Mouse (Mus musculus) MEL (cell line): ENCODE measurements around the gene 1700122O11Rik. TPM values are rescaled to one million over a fixed set of nuclear protein-coding genes. Genes with fewer than 3 reads are reported as not detected.

Source experiments
- DNase-seq: peaks from one replicate; pipeline ENCODE4 v3.0.0; 2011; ENCODE audit warnings: low read depth, low spot score
- H3K27ac ChIP-seq: 2 replicates; pipeline ENCODE4 v1.5.1; 2012; ENCODE audit warnings: low read depth, mild to moderate bottlenecking, control low read depth, low read length, moderate library complexity; ENCODE audit not compliant: control insufficient read depth
- H3K27me3 ChIP-seq, 2 experiments: fragments of 150-350 bp in 1 of 2; sonication (generic) in 1 of 2; 2 replicates each; pipeline ENCODE4 v1.6.1; 2012; ENCODE audit warnings: low read length in 2 of 2, mild to moderate bottlenecking in 2 of 2, improper control_type of control experiment in 1 of 2, moderate library complexity in 1 of 2; ENCODE audit not compliant: insufficient read depth in 2 of 2, control insufficient read depth in 1 of 2
- H3K36me3 ChIP-seq, 2 experiments: 2 replicates each; pipeline ENCODE4 v1.6.1; 2012 to 2014; ENCODE audit warnings: low read length in 2 of 2, improper control_type of control experiment in 1 of 2, inconsistent platforms in 1 of 2, mild to moderate bottlenecking in 1 of 2; ENCODE audit not compliant: insufficient read depth in 2 of 2, control insufficient read depth in 1 of 2
- H3K4me1 ChIP-seq, 2 experiments: fragments of 150-350 bp in 1 of 2; sonication (generic) in 1 of 2; 2 replicates each; pipeline ENCODE4 v1.6.1; 2012; ENCODE audit warnings: low read length in 2 of 2, improper control_type of control experiment in 1 of 2, mild to moderate bottlenecking in 1 of 2; ENCODE audit not compliant: insufficient read depth in 2 of 2, control insufficient read depth in 1 of 2
- H3K4me3 ChIP-seq, 2 experiments: fragments of 150-350 bp in 1 of 2; sonication (generic) in 1 of 2; 2 replicates each; pipeline ENCODE4 v1.5.1; 2012; ENCODE audit warnings: low read depth in 2 of 2, low read length in 2 of 2, mild to moderate bottlenecking in 2 of 2, moderate library complexity in 2 of 2, control low read depth in 1 of 2, improper control_type of control experiment in 1 of 2; ENCODE audit not compliant: control insufficient read depth in 1 of 2, insufficient read depth in 1 of 2
- H3K79me2 ChIP-seq: 2 replicates; pipeline ENCODE4 v1.6.1; 2012; ENCODE audit warnings: mild to moderate bottlenecking, low read length, moderate library complexity; ENCODE audit not compliant: control insufficient read depth, poor library complexity, insufficient read depth
- H3K9ac ChIP-seq: 2 replicates; pipeline ENCODE4 v1.6.1; 2012; ENCODE audit warnings: low read depth, mild to moderate bottlenecking, control low read depth, low read length, moderate library complexity; ENCODE audit not compliant: control insufficient read depth, poor library complexity, severe bottlenecking
- H3K9me3 ChIP-seq: fragments of 150-350 bp; sonication (generic); replicated peaks from 2 replicates; pipeline ENCODE4 v1.6.1; 2012; ENCODE audit warnings: mild to moderate bottlenecking, low read length, improper control_type of control experiment, moderate library complexity; ENCODE audit not compliant: insufficient read depth
- CHD2 ChIP-seq: IDR thresholded peaks from 2 replicates; pipeline ENCODE4 v1.6.1; 2011; ENCODE audit warnings: low read length, improper control_type of control experiment
- CTCF ChIP-seq, 3 experiments: IDR thresholded peaks in 2 of 3; conservative IDR thresholded peaks in 1 of 3; 2 replicates each; pipeline ENCODE4 v1.5.1; 2011 to 2012; ENCODE audit warnings: low read length in 3 of 3, low read depth in 2 of 3, mild to moderate bottlenecking in 2 of 3, improper control_type of control experiment in 1 of 3, inconsistent platforms in 1 of 3, mixed read lengths in 1 of 3, moderate library complexity in 1 of 3; ENCODE audit not compliant: control insufficient read depth in 1 of 3, insufficient read depth in 1 of 3, poor library complexity in 1 of 3, severe bottlenecking in 1 of 3
- E2F4 ChIP-seq: IDR thresholded peaks from 2 replicates; pipeline ENCODE4 v1.6.1; 2011; ENCODE audit warnings: low read depth, low read length, improper control_type of control experiment, borderline replicate concordance
- ELF1 ChIP-seq: IDR thresholded peaks from 2 replicates; pipeline ENCODE4 v1.6.1; 2014; ENCODE audit warnings: low read depth, mild to moderate bottlenecking, inconsistent platforms, low read length, improper control_type of control experiment, moderate library complexity
- EP300 ChIP-seq, 2 experiments: IDR thresholded peaks; 2 replicates each; pipeline ENCODE4 v1.6.1; 2011; ENCODE audit warnings: improper control_type of control experiment in 2 of 2, low read length in 2 of 2, low read depth in 1 of 2, mild to moderate bottlenecking in 1 of 2
- GABPA ChIP-seq: IDR thresholded peaks from 2 replicates; pipeline ENCODE4 v1.6.1; 2012; ENCODE audit warnings: low read depth, mild to moderate bottlenecking, inconsistent platforms, low read length, improper control_type of control experiment, moderate library complexity
- HCFC1 ChIP-seq: IDR thresholded peaks from 2 replicates; pipeline ENCODE4 v1.6.1; 2012; ENCODE audit warnings: low read depth, mild to moderate bottlenecking, inconsistent platforms, low read length, improper control_type of control experiment, moderate library complexity
- JUND ChIP-seq: IDR thresholded peaks from 2 replicates; pipeline ENCODE4 v1.6.1; 2011; ENCODE audit warnings: low read depth, mild to moderate bottlenecking, improper control_type of control experiment, low read length
- MAFK ChIP-seq: IDR thresholded peaks from 2 replicates; pipeline ENCODE4 v1.6.1; 2011; ENCODE audit warnings: low read depth, mild to moderate bottlenecking, low read length, improper control_type of control experiment, borderline replicate concordance
- MAX ChIP-seq: IDR thresholded peaks from 2 replicates; pipeline ENCODE4 v1.6.1; 2011; ENCODE audit warnings: low read length, improper control_type of control experiment
- MEF2A ChIP-seq: IDR thresholded peaks from 2 replicates; pipeline ENCODE4 v1.6.1; 2014; ENCODE audit warnings: low read depth, mild to moderate bottlenecking, inconsistent platforms, low read length, improper control_type of control experiment; ENCODE audit not compliant: poor library complexity, insufficient replicate concordance, severe bottlenecking; ENCODE audit errors: extremely low read depth
- MXI1 ChIP-seq: IDR thresholded peaks from 2 replicates; pipeline ENCODE4 v1.6.1; 2011; ENCODE audit warnings: mild to moderate bottlenecking, low read depth, low read length, improper control_type of control experiment
- MYB ChIP-seq: IDR thresholded peaks from 2 replicates; pipeline ENCODE4 v1.6.1; 2011; ENCODE audit warnings: mild to moderate bottlenecking, low read depth, low read length, improper control_type of control experiment
- NELFE ChIP-seq: IDR thresholded peaks from 2 replicates; pipeline ENCODE4 v1.6.1; 2011; ENCODE audit warnings: low read depth, low read length, improper control_type of control experiment
- POLR2A ChIP-seq, 2 experiments: IDR thresholded peaks; 2 replicates each; pipeline ENCODE4 v1.6.1; 2011 to 2012; ENCODE audit warnings: low read length in 2 of 2, mild to moderate bottlenecking in 2 of 2, control low read depth in 1 of 2, improper control_type of control experiment in 1 of 2, low read depth in 1 of 2, moderate library complexity in 1 of 2; ENCODE audit not compliant: control insufficient read depth in 1 of 2, insufficient read depth in 1 of 2, poor library complexity in 1 of 2
- POLR2AphosphoS5 ChIP-seq: IDR thresholded peaks from 2 replicates; pipeline ENCODE4 v1.6.1; 2012; ENCODE audit warnings: low read depth, borderline replicate concordance, mild to moderate bottlenecking, inconsistent platforms, low read length, moderate library complexity, mixed read lengths
- RAD21 ChIP-seq: IDR thresholded peaks from 2 replicates; pipeline ENCODE4 v1.6.1; 2011; ENCODE audit warnings: mild to moderate bottlenecking, low read depth, low read length, improper control_type of control experiment
- TAL1 ChIP-seq: IDR thresholded peaks from 2 replicates; pipeline ENCODE4 v1.6.1; 2012; ENCODE audit warnings: mild to moderate bottlenecking, inconsistent platforms, low read length, moderate library complexity, mixed read lengths
- TBP ChIP-seq: IDR thresholded peaks from 2 replicates; pipeline ENCODE4 v1.8.0; 2011; ENCODE audit warnings: low read depth, low read length, improper control_type of control experiment
- USF2 ChIP-seq, 2 experiments: IDR thresholded peaks; 2 replicates each; pipeline ENCODE4 v1.6.1; 2011 to 2012; ENCODE audit warnings: improper control_type of control experiment in 2 of 2, low read length in 2 of 2, borderline replicate concordance in 1 of 2, inconsistent platforms in 1 of 2, low read depth in 1 of 2, mild to moderate bottlenecking in 1 of 2; ENCODE audit not compliant: insufficient read depth in 1 of 2
- ZNF384 ChIP-seq: IDR thresholded peaks from 2 replicates; pipeline ENCODE4 v1.6.1; 2012; ENCODE audit warnings: low read depth, mild to moderate bottlenecking, inconsistent platforms, low read length, improper control_type of control experiment
- polyA plus RNA-seq, 2 experiments: library from polyadenylated mRNA; stranded (reverse) in 1 of 2; unstranded in 1 of 2; fragments of >175 nt in 1 of 2; fragments of >200 nt in 1 of 2; gene quantifications; 2 replicates each; pipeline versions ENCODE4 v1.2.1 to v1.2.4; 2012; ENCODE audit warnings: low replicate concordance in 2 of 2, low read depth in 1 of 2; ENCODE audit not compliant: insufficient read length in 2 of 2, insufficient read depth in 1 of 2, missing spikeins in 1 of 2
- total RNA-seq: library from RNA; depleted of rRNA; stranded (reverse); fragments of 300-350 nt; gene quantifications from 2 replicates; pipeline ENCODE4 v1.2.3, GENCODE M21; 2012

Gene 1700122O11Rik
- total and polyA plus RNA-seq, 3 experiments: not detected

GRCm38 (mm10) chr17:48067729-48068128, 29.6 kb upstream of the 1700122O11Rik start (continued):
- TF ChIP-seq CHD2 (no peak), JUND (no peak), MYB (no peak), MXI1 (no peak)

DNA sequence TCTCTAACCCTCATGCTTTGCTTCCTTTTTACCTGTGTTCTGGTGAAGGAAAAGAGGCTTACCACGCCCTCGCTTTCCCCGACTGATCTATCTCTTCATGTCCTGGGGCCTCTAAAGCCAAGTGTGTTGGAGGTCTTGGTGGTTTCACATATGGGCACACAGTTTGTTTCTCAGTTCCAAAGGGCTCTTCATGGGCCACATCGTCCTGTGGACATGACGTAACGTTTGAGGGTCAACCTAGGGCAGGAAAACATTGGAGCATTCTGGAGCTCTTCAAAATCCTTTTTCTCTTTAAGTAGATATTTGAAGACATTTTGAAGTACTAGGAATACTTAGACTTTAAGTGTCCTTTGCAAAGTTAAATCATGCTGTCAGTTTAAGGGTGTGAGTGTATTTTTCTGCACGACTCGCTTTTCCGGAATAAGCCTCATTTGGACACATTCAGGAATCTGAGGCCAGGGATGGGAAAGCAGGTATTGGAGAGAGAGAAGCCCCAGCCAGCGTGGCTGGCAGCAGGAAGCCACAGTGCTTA, 29.1 kb upstream of the 1700122O11Rik start:
- H3K9me3 ChIP-seq: no peaks in the 10 kb centered on the region
- no peak for TF ChIP-seq E2F4
- TF ChIP-seq ELF1: no peak
- no peak for TF ChIP-seq RAD21
- TF ChIP-seq TBP: no peak
- no peak for TF ChIP-seq MAFK
- TF ChIP-seq NELFE: no peak
- TF ChIP-seq MXI1: no peak
- no peak for TF ChIP-seq MAX
- no peak for TF ChIP-seq HCFC1
- TF ChIP-seq EP300 (IDR thresholded peaks at IDR 0.05; ENCODE audit: low read depth in 1 of 2, low read length in 2 of 2): no peak
- TF ChIP-seq MYB: no peak
- no peak for TF ChIP-seq POLR2A (IDR thresholded peaks at IDR 0.05; ENCODE audit: control insufficient read depth in 1 of 2, insufficient read depth in 1 of 2, low read depth in 1 of 2, low read length in 2 of 2, poor library complexity in 1 of 2)
- no peak for TF ChIP-seq CTCF (IDR thresholded peaks at IDR 0.05 in 2 of 3, conservative IDR thresholded peaks at IDR 0.05 in 1 of 3; ENCODE audit: control insufficient read depth in 1 of 3, insufficient read depth in 1 of 3, low read depth in 2 of 3, low read length in 3 of 3, poor library complexity in 1 of 3, severe bottlenecking in 1 of 3)
- no peak for TF ChIP-seq GABPA
- no peak for TF ChIP-seq USF2 (IDR thresholded peaks at IDR 0.05; ENCODE audit: borderline replicate concordance in 1 of 2, insufficient read depth in 1 of 2, low read depth in 1 of 2, low read length in 2 of 2)
- no peak for TF ChIP-seq MEF2A
- no peak for TF ChIP-seq POLR2AphosphoS5
- no peak for TF ChIP-seq ZNF384
- no peak for TF ChIP-seq TAL1

More for the DNA sequence above, 29.1 kb upstream of the 1700122O11Rik start:
- Histone ChIP-seq H3K9ac (no peak overlapping the region), H3K27me3 (no peaks in the 10 kb centered on the region; a peak in 1 of 4 replicates), H3K36me3 (no peaks in the 10 kb centered on the region), H3K4me3 (no peak overlapping the region), H3K27ac (no peak overlapping the region), H3K79me2 (no peaks in the 10 kb centered on the region), H3K4me1 (no peaks in the 10 kb centered on the region)
- no peak for DNase-seq
